Mouse (Mus musculus): ENCODE data around the gene Fam8a1.

Fam8a1 gene

DNA sequence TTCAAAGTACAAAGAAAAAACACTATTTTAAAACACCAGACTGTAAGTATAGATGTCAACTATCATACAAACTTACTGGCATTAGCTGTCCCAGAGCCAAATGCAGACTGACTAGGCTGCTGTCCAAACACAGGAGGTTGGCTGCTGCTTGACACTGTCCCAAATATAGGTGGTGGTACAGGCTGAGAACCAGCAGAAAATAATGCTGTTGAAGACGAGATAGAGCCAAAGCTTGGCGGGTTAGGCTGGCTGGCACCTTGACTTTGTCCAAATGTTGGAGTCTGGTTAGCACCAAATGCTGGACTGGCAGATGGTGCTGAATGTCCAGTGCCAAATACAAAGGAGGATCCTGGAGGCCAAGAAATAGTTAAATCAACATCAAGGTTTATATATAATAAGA lies 13.6 kb downstream of the Fam8a1 start:
- no peak for DNase-seq

DNA sequence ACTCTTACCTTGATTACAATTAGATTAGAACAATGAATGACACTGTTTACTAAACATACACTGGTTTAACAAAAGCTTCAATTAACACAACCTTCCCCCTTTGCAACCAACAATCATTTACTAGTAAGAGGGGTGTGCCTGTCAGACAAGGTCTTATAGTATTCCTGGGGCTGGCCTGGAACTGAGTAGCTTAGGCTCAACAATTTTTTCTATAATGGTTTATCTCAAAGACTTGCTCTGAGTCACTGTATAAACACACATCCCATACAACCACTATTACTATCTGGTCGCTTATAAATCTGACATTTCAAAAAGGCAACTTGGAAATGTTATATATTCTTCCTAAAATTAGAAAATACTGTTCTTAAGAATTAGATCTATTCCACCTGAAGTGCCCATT lies 14.0 kb downstream of the Fam8a1 start:
- DNase-seq = no peak

DNA sequence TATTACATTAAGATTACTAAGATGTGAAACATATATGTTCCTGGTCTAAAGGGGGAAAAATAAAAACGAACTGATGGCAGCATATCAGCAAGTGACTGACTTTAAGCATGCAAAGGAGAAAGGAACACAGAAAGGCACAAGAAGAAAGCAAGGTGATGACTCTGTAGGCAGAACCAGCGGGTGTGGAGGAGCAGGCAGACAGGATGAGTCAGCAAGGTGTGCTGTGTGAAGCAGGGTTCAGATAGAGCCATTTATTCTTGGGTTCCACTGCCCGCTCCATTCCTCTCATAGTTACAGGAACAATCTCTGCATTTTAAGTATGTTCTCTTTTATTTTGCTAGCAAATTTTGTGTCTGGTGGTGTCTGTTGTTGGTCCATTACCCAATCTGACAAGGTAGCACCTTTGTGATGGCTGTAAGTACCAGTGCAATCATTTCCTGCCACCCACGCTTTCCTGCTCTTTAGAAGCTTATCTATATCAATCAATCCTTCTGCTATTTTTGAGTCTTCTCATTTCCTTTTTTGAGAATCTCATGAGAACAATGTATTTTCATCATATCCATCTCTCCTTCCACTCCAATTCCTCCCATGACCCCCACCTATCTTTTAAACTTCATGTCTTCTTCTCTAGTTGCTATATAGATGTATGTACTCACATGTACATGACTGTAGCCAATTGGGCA lies 21.4 kb downstream of the Fam8a1 start:
- no peak for DNase-seq

DNA sequence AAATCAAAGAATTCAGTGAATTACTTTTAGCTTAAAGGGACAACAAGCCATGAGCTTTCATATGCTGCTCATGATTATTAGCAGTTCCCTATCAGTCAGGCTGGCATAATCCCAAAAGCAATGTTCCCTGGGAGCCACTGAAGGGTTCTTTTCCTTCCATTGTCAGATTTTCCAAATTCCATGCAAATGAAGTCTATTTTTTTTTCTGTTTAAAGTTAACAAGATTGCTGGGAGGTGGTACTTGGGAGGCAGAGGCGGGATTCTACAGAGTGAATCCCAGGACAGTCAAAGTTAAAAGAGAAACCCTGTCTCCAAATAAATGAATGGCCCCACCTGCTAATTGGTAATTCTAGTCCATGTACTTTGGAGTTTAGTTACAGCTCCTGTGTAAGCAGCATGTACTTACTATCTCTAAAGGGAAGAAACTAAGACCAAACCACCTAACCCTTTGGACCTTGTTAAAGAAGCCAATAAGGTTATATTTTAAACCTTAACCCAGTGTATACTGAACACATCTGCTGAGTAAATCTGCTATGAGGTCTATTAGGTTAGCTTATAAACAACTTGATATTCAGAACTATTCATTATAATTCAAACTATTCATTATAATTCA lies 26.1 kb downstream of the Fam8a1 start:
- DNase-seq = peak; percentile 23

DNA sequence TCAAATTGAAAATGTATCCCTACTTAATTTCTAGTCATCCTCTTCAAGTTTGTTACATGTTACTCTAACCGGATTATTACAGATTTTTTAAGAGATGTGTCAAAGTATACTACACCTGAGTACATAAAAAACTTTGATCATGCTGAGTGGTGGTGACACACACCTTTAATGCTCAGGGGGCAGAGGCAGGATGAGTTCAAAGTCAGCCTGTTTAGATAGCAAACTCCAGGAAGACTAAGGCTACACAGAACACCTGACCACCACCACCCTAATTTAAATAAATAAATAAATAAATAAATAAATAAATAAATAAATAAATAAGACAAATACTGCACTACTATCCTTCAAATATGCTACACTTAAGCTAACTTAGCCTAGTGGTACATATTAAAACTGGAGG lies 26.6 kb downstream of the Fam8a1 start:
- DNase-seq = no peak

DNA sequence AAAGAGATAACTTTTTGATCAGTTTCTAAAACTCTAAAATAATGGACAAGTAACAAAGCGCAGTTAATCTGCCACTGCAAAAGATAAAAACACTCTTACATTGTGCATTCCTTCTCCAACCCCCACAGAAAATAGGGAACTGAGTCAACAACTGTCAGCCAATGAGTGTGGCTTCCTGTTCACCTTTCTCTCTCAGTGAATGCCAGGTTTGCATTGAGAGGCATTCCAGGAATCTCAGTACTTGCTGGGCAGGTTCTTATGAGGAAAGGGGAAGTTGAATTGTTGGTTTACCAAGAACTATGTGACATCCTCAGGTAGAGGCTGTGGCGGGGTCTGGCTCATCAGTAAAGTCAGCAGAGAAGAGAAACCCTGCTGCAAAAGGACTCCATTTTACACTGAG lies 27.5 kb downstream of the Fam8a1 start:
- DNase-seq = no peak

DNA sequence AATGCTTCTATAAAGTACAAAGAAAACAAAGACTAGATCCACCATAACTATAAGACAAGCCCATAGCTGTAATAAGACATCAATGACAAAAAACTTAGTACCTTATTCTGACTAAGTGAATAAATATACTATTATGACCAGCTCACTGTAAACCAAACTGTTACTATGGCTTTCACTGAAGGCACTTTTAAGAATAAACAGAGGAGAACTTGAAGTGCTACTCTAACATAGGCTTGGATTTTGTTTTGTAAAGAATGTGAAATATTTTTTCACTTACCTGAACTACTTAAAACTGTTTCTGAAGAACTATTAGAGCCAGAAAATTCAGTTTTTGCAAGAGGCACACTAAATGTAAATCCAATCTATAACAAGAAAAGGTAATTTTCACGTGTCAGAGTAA lies 30.1 kb downstream of the Fam8a1 start:
- DNase-seq = no peak

DNA sequence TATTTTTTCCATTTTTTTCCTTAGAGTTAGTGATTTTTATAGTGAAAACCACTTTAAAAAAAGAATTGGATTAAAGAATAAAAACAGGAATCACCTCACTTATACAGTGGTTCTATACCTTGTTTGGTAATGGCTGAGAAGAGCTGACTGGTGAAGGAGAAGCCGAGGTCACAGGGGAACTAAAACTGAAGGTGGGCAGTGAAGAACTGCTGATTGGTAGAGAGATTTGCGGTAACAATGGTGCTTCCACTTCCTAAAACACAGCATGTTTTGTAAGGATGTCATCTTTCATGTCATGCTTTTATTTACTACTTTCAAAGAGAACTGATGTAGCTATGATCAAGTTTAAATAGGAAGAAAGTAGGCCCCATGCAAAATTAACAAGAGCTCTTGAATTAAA lies 32.2 kb downstream of the Fam8a1 start:
- DNase-seq = no peak

DNA sequence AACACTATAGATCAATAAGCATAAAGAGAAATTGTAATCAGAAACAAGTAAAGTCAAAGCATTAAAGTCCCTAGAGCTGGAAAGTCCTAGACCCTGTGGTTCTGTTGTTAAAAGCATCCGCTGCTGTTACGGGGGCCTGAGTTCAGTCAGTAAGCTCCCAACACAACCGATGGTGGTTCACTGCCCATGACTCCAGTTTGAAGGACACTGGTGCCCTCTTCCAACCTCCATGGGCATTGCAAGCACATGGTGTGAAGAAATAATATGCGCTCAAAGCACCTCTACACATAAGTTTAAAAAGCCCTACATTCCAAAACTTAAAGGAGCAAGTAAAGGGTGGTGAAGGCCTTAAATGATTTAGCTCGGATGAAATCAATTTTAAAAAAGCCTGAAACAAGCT lies 33.8 kb downstream of the Fam8a1 start:
- DNase-seq = peak; percentile 35

DNA sequence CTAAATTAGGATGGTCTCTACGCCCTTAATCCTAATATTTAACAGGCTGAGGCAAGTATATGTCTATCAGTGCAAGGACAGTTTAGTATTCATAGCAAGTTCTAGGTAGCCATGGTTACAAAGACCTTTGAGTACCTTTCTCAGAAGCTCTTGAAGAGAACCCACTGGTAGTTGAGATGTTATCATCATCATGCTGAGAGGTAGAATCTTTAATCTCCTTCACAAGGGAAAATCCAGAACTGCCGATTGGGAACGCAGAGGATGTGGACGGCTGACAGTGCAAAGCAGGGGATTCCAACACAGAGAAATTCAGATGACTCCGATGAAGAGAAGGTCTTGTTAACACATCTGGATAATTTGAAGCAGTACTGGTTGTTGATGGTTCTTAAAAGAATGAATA lies 44.2 kb downstream of the Fam8a1 start:
- no peak for DNase-seq

DNA sequence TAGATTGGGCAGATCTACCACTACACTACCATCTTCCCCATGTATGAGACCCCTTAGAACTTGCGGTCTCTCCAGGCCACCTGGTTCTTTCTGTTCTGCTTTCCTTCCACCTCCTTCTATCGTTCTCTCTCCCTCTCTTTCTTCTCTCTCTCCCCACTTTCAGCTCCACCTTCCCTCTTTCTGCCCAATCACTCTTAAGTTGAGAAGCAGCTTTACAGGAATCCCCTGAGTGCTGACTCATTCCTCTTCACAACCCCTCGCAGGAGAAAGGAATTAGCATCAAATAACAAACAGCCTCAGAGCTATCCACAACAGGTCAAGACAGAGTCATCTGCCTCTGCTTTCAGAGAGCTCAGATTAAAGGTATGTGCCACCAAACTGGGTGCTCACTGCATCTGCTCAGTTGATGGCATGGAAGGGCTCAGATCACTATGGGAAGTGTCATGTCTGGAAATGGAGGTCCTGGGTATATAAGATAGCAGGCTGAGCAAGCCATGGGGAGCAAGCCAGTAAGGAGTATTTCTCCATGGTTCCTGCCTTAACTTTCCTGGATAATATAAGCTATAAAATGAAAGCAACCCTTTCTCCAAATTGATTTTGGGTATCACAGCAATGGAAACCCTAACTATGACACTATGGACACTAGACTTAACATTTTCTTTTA lies 46.8 kb downstream of the Fam8a1 start:
- no peak for DNase-seq

DNA sequence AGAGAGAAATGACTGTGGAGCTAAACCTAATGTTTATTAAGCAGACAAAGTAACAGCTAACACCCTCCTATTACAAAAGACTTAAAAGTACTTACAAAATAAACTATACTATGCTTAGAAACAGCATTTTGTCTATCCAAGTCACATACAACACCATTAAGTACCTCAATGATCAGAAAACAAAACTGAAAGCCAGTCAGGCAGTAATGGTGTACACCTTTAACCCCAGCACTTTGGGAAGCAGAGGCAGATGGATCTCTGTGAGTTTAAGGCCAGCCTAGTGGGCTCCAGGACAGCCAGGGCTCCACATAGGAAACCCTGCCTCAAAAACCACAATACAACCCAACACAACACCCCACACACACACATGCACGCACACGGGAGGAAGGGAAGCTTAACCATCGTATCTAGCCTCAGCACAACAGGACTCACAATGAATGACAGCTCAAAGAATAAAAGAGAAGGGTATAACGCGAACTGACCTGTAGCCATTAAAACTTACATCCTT lies 49.6 kb downstream of the Fam8a1 start:
- no peak for DNase-seq

DNA sequence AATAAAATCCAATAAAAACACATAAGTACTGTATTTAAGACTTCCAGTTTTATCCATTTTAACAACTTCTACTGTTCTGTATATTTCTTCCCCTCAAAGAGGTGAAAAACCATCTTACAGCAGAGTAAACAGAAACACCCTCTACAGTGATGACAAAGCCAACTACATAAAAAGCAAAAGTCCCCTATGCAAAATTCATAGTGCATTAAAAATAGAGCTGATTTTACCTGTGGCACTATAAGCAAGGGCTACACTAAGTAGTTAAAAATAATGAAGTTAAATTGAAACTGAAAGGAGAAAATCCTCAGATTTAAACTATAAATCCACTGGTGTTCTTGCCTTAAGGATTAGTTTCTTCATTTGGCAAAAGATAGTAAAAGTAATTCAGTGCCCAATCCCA lies 51.7 kb downstream of the Fam8a1 start:
- no peak for DNase-seq

DNA sequence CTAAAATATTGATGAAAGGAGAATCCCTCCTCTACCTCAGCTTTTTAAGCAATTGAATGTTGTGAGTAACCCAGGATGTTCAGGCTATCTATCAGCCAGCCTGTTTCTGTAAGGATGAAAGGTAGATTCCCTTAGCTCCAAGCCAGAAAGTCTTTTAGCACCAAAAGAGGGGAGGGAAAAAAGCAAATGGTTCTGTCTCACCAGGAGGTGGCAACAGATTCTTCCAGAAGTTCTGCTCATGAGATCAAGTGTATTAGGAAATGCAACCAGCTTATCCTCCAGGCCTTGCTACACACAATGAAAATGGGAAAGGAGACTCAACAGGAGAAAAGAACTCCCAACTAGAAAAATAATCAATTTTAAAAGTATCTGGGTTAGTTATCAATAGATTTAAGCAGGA lies 55.0 kb downstream of the Fam8a1 start:
- DNase-seq = no peak

DNA sequence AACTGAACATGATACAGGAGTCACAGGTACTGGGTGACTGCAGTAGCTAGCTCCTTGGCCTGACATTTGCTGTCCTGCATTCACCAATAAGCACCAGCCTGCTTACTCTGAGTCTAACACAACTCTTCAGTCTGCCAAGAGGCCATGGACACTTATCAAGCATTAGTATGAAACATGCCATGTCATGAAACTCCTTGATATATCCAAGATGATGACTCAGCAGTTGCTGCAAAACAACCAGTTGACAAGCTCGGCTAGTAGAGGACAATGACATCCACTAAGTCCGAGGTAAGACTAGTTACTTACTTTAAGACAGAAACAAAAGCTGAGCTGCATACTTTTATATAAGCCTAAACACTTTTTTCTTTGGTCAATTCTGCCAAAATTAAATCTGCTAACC lies 55.9 kb downstream of the Fam8a1 start:
- DNase-seq = no peak

DNA sequence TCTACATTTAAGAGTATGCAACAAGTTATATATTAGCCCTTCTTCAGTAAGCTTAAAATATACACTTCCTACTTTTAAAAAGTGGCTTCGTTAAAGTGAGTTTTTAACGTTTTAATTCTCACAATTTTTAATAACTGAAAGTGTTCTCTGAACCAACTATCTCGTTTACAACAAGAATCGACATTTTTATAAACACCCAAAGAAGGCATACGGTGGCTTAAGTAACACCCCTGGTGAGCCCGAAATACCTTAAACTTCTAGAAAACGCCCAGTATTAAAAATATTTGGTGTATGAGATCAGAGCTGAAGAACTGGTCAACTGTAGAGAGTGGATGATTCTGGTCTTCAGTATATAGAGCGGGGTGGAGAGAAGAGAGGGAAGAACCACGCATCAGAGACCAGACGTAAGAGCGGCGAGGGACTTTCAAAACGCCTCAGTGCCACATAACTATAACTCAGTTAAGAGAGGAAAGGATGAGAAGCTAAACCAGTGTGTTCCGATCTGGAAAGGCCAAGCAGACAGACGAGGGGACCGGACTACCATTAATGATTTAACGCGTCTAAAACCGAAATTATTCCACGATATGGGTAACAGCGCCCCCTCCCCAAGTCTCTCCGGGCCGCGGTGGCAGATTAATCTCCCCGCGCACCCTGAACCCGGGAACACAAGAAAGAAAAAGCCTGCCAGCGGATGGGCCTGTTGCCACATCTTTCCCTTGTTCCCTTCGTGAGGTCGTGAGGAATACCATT lies 57.1 kb downstream of the Fam8a1 start:
- DNase-seq = no peak

DNA sequence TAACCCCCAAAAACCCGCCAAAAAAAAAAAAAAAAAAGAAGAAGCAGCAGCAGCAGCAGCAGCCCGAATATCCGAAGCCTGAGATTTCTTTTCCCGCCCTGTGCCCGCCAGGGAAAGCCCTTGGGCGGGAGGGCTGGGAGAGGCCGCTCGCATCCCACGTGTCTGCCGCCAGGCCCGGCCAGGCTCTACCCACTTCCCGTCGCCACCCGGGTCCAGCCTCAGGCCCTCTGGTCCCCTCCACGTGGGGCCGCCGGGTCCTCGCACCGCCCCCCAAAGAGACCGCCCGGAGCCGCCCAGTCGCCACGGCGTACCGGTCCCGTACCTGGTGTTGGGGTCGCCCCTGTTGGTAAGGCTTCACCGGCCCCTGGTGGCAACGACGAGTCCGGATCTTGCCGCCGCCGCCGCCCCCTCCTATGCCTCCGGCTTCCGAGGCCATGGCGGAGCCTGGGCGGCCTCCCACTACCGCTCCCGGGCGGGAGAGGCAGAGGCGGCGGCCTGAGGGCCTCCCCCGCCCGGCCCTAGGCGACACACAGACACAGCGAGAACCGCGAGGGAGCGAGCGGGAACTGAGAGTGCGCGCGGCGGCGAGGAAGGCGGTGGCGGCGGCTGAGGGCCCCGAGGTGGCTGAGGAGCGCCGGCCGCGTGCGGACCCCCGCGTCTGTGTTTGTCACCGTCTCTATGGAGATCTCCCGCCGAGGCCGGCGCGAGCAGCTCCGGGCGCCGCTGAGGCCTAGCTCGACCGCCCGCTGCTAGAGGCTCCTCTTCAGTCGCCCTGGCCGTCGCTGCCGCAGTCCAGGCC lies 57.9 kb downstream of the Fam8a1 start:
- no peak for DNase-seq

Data from kidney, adult 18-20 months (tissue).